Mouse (Mus musculus): ENCODE results near the gene Epb41l4b.

Epb41l4b gene

GRCm38 (mm10) chr4:57153068-57153835, 10.0 kb upstream of the Epb41l4b start:
- DNase-seq (ENCODE audit: low read depth, low spot score), result no peak

- no peak for DNase-seq (ENCODE audit: low read depth, low spot score)
Measured at GRCm38 (mm10) chr4:57148182-57148581, 4.9 kb upstream of the Epb41l4b start.

- no peak for DNase-seq (ENCODE audit: low read depth, low spot score)
Measured at GRCm38 (mm10) chr4:57142374-57143025, 737 bp downstream of the Epb41l4b start.

DNA sequence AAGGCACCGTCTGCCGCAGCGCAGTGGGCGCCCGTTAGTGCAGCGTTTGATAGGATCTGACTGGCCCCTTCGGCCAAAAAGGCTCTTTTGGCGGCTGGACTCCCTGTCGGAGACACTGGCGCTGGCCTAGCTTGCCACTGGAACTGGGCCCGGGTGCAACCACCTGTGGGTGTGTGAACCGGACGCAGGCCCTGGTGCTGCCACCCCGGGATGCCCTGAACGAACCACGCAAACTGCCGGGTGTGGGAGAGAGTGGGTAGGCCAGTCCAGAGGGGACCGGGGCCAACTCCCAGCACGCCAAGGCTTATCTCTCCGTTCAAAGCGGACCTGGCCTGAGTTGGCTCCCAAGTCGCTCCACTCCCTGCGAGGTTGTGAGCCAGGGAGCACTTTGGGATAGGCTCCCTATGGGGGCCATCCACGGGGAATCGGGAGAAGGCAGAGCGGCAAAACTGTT, 1.3 kb downstream of the Epb41l4b start:
- DNase-seq (ENCODE audit: low read depth, low spot score), result no peak

DNA sequence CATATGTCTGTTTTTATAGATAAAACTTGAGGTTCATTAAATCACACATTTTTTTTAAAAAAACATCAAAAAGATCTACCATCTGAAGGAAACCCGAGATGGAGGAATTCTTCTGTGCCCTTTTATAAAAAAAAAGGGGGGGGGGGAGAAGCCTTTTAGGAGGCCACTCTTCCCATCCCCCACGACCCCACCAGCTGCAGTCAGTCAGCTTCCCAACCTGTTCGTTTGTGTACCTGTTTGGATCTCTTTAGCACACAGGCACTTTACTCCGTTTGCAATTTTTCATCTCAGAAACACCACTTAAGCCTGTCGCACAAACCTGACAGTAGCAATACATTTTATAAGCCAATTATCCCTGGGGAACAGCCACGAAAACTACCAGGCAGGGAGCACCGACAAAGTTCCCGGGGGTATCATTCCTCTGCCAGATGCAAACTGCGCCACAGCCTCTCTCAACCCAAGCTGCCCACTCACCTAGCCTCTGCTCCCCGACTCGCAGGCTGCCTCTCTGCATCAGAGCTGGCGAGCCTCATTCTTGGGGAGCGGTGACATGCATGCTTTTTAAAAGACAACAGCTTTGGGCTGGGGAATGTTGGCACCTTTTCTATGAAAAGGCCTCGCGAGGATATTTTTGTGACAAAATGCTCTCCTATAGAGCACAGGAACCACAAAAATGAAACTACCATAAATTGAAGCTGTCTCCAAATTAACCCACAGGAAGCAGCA, 2.1 kb downstream of the Epb41l4b start:
- DNase-seq (ENCODE audit: low read depth, low spot score), result no peak

- no peak for DNase-seq (ENCODE audit: low read depth, low spot score)
Measured at GRCm38 (mm10) chr4:57140200-57140799, 2.9 kb downstream of the Epb41l4b start.

DNA sequence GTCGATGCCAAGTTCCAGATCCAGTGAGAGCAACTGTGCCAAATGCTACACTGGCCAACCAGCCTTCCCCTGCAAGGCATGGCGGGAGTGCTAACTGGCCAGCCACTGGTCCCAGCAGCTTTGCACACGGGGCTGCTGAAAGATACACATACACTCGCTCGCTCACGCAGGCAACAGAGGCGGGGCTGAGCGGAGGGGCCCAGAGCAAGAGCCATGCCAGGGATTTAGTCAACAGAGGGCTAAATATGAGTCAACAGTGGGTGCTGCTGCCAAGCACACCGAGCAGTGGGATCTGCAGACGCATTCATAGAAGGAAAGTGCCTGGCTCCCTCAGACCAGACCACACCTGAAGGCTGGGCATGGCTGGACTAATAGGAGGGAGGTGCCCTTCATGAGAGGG, 3.8 kb downstream of the Epb41l4b start:
- no peak for DNase-seq (ENCODE audit: low read depth, low spot score)

DNA sequence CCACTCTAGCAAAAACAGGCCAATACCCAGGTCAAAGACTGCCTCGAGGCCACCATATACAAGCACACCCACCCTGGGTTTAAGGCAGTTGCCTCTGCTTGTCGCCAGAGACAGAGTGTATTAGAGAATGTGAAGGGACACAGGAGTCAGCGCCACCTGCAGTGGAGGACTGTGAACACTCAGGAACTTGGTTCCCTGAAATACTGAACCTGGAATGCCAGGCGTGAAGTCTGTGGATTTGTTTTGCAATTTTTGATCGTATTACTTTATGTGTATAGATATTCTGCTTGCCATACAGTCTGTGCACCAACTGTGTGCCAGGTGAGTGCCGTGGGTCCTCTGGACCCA, 5.2 kb downstream of the Epb41l4b start:
- no peak for DNase-seq (ENCODE audit: low read depth, low spot score)

GRCm38 (mm10) chr4:57137371-57138092, 5.7 kb downstream of the Epb41l4b start:
- DNase-seq (ENCODE audit: low read depth, low spot score), result no peak

DNA sequence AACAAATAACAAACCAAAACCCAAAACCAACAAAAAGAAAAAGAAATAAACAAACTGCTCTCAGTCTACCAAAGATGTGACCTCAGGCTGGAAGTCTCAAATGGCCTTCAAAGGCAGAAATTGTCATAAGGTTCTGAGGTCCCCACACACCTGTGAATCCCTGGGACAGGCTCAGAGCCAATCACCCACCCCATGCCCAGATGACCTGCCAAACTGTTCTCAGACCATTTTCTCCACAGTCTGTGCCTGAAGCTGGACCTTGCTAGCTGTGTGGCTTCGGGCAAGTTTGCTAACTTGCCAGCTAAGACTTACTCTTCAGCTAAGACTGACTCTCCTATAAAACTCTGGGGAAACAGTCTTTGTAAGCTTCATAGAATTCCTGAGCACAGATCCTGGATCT, 7.8 kb downstream of the Epb41l4b start:
- DNase-seq (ENCODE audit: low read depth, low spot score), result no peak

GRCm38 (mm10) chr4:57134554-57134953, 8.7 kb downstream of the Epb41l4b start:
- no peak for DNase-seq (ENCODE audit: low read depth, low spot score)

DNA sequence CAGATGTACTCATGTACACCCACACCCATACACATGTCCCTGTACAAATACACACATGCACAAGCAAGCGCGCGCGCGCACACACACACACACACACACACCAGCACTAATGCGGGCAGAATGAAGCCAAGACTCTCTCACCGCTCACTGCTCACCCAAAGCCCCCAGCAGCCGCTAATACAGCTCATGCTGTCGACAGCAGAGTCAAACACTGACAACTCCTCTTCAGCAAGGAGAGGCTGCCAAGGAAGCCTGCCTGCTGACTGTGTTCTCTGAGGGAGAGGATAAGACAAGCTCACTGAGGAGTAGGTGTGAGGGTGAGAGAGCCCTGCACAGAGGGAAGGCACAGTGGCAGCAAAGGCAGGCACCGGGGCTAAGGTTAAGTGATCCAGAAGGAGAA, 11.4 kb downstream of the Epb41l4b start:
- DNase-seq (ENCODE audit: low read depth, low spot score), result no peak

GRCm38 (mm10) chr4:57129718-57130515, 13.3 kb downstream of the Epb41l4b start:
- DNase-seq (ENCODE audit: low read depth, low spot score), result no peak

- no peak for DNase-seq (ENCODE audit: low read depth, low spot score)
Measured at GRCm38 (mm10) chr4:57123003-57123402, 20.2 kb downstream of the Epb41l4b start.

- DNase-seq (ENCODE audit: low read depth, low spot score), result no peak
Measured at GRCm38 (mm10) chr4:57122166-57122565, 21.1 kb downstream of the Epb41l4b start.

DNA sequence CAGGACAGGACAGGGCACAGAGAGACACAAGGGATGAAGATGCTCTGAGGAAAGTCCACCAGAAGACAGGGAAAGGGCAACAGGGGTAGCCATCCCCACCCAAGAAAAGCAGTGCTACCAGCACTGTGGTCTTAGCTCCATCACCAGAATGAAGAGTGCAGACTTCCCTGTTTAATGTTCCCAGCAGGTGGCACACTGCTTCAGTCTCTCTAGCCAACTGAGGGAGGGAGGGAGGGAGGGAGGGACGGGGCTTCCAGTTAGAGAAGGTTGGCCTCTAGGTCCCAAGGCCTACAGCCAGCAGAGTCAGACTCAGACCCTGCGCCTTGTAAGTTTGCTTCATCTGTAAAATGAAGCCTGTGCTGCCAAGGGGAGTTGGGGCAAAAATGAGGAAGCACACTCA, 22.7 kb downstream of the Epb41l4b start:
- DNase-seq (ENCODE audit: low read depth, low spot score), result peak; percentile 34

DNA sequence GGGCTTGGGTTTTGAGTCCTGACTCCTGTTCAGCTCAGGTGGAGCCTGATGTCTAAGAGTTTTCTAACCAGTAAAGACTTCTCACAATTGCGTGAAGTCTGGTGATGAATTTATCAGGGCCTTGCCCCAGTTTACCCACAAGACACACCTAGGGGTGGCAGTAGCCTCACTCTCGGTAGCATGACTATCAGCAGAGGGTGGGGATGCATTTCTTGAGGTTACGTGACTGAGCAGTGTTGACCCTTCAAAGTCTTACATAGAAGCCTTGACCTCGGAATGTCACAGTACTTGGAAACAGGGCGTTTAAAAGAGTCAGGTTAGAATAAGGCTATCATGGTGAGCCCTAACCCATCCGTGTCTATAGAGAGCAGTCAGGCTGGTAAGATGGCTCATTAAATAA, 23.3 kb downstream of the Epb41l4b start:
- no peak for DNase-seq (ENCODE audit: low read depth, low spot score)

- DNase-seq (ENCODE audit: low read depth, low spot score), result no peak
Measured at GRCm38 (mm10) chr4:57118883-57119282, 24.4 kb downstream of the Epb41l4b start.

- DNase-seq (ENCODE audit: low read depth, low spot score), result no peak
Measured at GRCm38 (mm10) chr4:57116278-57116677, 27.0 kb downstream of the Epb41l4b start.

Measured in A20 (cell line).